Mouse (Mus musculus): Measurements from ENCODE around the gene Nmnat1. TPM values are rescaled to one million over a fixed set of nuclear protein-coding genes. Genes with fewer than 3 reads are reported as not detected.
"Not testable (repeated sequence)": the region's sequence is repeated elsewhere in the genome, so short reads cannot be mapped to it uniquely, and the experiment has no call there.

The Nmnat1 gene
- polyA plus RNA-seq, 1 experiment from 2014 or later = 15.0 TPM

DNA sequence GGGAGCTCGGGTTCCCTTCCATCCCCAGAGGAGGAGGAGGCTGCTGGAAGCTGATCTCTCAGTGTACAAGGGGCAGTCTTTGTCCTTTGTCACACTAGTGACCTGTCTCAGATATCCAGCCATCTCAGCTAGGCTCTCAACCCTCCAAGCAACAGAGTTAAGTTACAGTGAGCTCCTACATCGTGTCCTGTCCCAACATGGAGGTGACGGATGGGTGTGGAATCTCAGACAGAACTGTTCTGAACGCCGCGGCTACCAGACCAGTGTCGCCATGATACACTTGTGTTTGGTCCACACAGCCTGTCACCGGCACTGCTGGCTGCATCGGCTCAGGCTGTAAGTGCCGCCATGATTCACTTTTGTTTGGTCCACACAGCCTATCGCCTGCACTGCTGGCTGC, 7.9 kb downstream of the Nmnat1 start, which contains the start of gene Tmem274:
Tmem274 (plus strand) TSS at position 301 of the 400 bp plus-strand sequence.
- DNase-seq (ENCODE audit: low spot score) = no peak
- no peaks in the 10 kb centered on the region for H3K27me3 ChIP-seq (replicated peaks; ENCODE audit: low read depth, poor library complexity, severe bottlenecking)
- no peak within 1 kb of the TSS for H3K4me3 ChIP-seq
- peaks cover 29% of the 10 kb centered on the region for H3K36me3 ChIP-seq (replicated peaks)
- H3K9me3 ChIP-seq = no peaks in the 10 kb centered on the region; the same call in 1 of the 2 replicates
- 78% methylated on average over 11 of the region's 11 CpGs for WGBS
- no peaks in the 10 kb centered on the region for H3K4me1 ChIP-seq
- H3K27ac ChIP-seq (replicated peaks) = no peak within 1 kb of the TSS

DNA sequence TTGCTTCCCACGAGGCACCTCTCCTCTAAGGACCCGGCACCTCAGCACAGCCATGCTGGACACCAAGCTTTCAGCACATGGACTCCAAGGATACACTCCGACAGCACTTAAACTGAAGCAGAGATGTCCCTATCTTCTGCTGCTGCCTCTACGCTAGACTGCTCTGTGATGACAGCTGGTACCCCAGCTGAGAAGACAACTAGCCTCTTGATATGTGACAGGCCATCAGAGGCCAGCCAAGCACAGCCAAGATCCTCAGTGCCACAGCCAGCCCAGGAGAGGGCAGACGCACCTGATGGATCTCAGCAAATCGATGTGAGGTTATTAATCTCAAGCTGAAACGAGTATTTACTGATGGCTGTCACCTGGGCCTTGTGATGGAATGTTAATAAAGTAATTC, 9.9 kb downstream of the Nmnat1 start:
- H3K4me3 ChIP-seq = no peak overlapping the region
- no peaks in the 10 kb centered on the region for H3K27me3 ChIP-seq (replicated peaks; ENCODE audit: low read depth, poor library complexity, severe bottlenecking)
- 83% methylated on average over 7 of the region's 7 CpGs for WGBS
- DNase-seq (ENCODE audit: low spot score) = no peak
- no peaks in the 10 kb centered on the region for H3K4me1 ChIP-seq
- H3K27ac ChIP-seq (replicated peaks) = no peak overlapping the region
- H3K36me3 ChIP-seq (replicated peaks) = peaks cover 32% of the 10 kb centered on the region
- no peaks in the 10 kb centered on the region; the same call in 1 of the 2 replicates for H3K9me3 ChIP-seq

DNA sequence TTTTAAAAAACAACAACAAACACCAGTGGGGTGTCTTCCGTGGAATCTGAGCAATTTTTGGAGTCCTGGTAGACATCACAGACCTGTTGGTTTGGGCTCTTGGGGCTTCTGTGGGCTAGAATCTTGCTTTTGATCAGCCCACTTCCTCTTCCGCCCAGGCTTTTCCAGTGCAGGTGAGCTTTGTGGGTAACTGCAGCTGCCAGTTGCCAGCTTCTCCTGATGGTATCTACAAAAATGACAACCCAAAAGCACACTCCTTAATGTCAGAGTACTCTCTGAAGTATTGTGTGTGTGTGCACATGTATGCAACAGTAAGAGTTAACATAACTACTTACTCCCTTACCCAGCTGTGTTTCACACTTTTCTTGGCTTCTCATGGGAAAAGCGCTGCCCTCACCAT, 15.4 kb downstream of the Nmnat1 start:
- H3K36me3 ChIP-seq (replicated peaks) = peaks cover 55% of the 10 kb centered on the region
- WGBS = 95% methylated on average over 3 of the region's 3 CpGs
- H3K4me1 ChIP-seq = no peaks in the 10 kb centered on the region
- H3K4me3 ChIP-seq = no peak overlapping the region
- H3K27ac ChIP-seq (replicated peaks) = no peak overlapping the region
- no peaks in the 10 kb centered on the region for H3K27me3 ChIP-seq (replicated peaks; ENCODE audit: low read depth, poor library complexity, severe bottlenecking)
- no peaks in the 10 kb centered on the region; the same call in 1 of the 2 replicates for H3K9me3 ChIP-seq
- DNase-seq (ENCODE audit: low spot score) = no peak

DNA sequence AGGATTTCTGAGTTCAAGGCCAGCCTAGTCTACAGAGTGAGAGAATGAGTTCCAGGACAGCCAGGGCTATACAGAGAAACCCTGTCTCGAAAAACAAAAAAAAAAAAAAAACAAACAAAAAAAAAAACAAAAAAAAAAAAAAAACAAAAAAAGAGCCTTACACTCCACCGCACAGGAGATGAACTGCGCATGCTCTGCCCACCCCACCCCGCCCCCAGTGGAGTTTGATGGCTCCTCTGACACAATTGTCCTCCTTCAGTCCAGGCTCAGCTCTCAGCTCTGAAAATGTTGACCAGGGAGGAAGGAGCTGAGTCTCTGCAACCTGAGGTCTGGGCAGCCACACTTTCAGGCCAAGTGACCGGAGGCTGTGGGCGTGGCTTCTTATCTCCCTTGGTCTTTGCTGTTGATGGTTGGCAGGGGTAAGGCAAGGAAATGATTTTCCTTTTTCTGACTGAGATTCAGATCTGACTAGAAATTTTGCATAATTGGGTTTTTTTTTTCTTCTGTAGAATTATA, 21.5 kb downstream of the Nmnat1 start:
- Histone ChIP-seq H3K36me3 (replicated peaks) (peaks cover 14% of the 10 kb centered on the region), H3K27ac (replicated peaks) (no peak overlapping the region), H3K27me3 (replicated peaks; ENCODE audit: low read depth, poor library complexity, severe bottlenecking) (no peaks in the 10 kb centered on the region), H3K4me3 (no peak overlapping the region), H3K9me3 (no peaks in the 10 kb centered on the region), H3K4me1 (0 out of 2 replicates have a peak, but pooled peaks cover 2% of the 10 kb centered on the region)
- no peak for DNase-seq (ENCODE audit: low spot score)
- WGBS = 70% methylated on average over 6 of the region's 6 CpGs

DNA sequence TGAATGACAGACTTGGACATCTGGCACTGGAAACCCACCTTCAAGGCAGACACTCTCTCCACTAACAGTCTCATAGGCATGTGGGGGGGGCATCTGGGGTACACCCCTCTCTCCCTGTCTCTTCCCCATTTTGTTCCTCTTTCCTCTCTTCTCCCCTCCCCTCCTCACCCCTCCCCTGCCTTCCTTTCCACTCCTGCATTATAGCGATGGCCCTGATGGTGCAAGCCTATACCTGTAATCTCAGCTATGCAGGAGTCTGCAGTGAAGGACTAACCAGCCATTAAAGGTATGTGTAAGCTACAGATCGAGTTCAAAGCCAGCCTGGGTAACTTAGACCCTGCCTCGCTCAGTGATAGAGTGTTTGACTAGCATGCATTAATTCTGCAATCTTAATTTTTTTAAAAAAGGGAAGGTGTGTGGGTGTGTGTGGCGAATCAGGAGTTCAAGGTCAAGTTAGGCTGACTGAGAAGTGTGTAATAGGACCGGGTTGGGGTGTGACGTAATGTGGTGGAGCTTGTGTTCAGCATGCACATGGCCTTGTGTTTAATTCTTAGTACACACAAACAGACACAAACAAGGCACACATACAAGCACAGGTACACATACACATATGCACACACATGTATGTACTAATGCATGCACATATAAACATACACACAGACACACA, 22.6 kb downstream of the Nmnat1 start:
- Histone ChIP-seq H3K9me3 (no peaks in the 10 kb centered on the region), H3K27me3 (replicated peaks; ENCODE audit: low read depth, poor library complexity, severe bottlenecking) (no peaks in the 10 kb centered on the region), H3K4me3 (no peak overlapping the region), H3K36me3 (replicated peaks) (peaks cover 8% of the 10 kb centered on the region), H3K27ac (replicated peaks) (no peak overlapping the region), H3K4me1 (0 out of 2 replicates have a peak, but pooled peaks cover 2% of the 10 kb centered on the region)
- no peak for DNase-seq (ENCODE audit: low spot score)
- WGBS = 81% methylated on average over 6 of the region's 6 CpGs

DNA sequence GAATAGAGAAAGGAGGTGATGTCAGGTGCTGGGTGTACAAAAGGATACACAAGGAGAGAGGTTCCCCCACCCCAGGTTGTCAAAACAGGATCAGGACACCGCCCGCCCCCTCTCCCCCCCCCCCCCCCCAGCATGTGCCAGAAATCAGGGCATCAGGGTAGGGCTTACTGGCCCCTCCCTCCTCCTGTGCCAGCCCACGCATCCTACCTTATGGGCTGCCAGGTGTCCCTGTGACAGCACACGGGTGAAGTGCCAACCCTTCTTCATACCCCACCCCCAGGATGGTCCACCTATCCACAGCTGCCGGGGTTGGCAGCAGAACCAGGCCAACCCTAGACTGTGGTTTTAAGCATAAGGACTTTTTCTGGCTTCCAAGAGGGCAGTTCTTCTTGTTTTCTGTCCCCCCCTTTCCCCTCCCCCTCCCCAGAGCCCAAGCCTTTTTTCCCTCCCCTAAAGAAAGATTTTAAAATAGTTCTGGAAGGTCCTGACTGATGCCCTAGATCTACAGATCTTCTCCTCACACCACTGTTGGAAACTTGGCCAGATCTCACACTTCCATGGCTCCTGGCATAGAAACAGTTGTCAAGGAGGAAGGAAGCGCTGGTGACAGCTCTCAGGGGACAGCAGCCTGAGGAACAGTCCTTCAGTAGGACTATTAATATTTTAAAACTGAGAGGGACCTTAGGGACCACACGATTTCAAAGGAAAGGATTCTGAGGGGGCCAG, 23.3 kb downstream of the Nmnat1 start:
- peaks cover 8% of the 10 kb centered on the region; the same call in 1 of the 2 replicates for H3K36me3 ChIP-seq (replicated peaks)
- H3K27ac ChIP-seq (replicated peaks) = no peak overlapping the region
- 82% methylated on average over 7 of the region's 7 CpGs for WGBS
- DNase-seq (ENCODE audit: low spot score) = no peak
- no peaks in the 10 kb centered on the region for H3K27me3 ChIP-seq (replicated peaks; ENCODE audit: low read depth, poor library complexity, severe bottlenecking)
- H3K9me3 ChIP-seq = no peaks in the 10 kb centered on the region
- no peak overlapping the region for H3K4me3 ChIP-seq
- 0 out of 2 replicates have a peak, but pooled peaks cover 2% of the 10 kb centered on the region for H3K4me1 ChIP-seq

DNA sequence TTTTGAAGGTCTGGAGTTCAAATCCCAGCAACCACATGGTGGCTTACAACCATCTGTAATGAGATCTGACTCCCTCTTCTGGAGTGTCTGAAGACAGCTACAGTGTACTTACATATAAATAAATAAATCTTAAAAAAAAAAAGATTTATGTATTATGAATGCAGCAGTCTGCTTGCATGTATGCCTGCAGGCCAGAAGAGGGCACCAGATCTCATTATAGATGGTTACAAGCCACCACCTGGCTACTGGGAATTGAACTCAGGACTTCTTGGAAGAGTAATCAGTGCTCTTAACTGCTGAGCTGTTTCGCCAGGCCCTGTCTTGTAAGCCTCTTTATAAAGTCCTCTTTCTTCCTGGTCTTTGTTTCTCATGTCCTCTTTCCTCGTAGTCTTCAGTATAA, 24.5 kb downstream of the Nmnat1 start:
- H3K4me1 ChIP-seq; H3K9me3 ChIP-seq; H3K4me3 ChIP-seq; H3K27me3 ChIP-seq (replicated peaks; ENCODE audit: low read depth, poor library complexity, severe bottlenecking); DNase-seq (ENCODE audit: low spot score); H3K36me3 ChIP-seq (replicated peaks); H3K27ac ChIP-seq (replicated peaks): not testable (repeated sequence)
- WGBS = 95% methylated on average over 2 of the region's 2 CpGs

DNA sequence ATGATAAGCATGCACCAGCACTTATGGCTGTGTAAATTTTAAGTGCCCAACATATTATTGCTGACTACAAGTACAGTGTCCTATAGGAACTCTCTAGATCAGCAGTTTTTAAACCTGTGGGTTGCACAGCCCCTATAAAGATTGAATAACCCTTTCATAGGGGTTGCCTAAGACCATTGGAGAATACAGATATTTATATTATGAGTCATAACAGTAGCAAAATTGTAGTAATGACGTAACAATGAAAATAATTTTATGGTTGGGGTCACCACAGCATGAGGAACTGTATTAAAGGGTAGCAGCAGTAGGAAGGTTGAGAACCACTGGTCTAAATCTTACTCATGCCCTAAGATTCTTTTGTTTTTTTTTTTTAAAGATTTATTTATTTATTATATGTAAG, 25.6 kb downstream of the Nmnat1 start:
- H3K4me3 ChIP-seq = no peak overlapping the region
- no peak overlapping the region for H3K27ac ChIP-seq (replicated peaks)
- H3K9me3 ChIP-seq = no peaks in the 10 kb centered on the region
- no peaks in the 10 kb centered on the region for H3K27me3 ChIP-seq (replicated peaks; ENCODE audit: low read depth, poor library complexity, severe bottlenecking)
- WGBS = 75% methylated on average over 1 of the region's 1 CpGs
- H3K4me1 ChIP-seq = 0 out of 2 replicates have a peak, but pooled peaks cover 2% of the 10 kb centered on the region
- H3K36me3 ChIP-seq (replicated peaks) = no peaks in the 10 kb centered on the region
- DNase-seq (ENCODE audit: low spot score) = no peak

DNA sequence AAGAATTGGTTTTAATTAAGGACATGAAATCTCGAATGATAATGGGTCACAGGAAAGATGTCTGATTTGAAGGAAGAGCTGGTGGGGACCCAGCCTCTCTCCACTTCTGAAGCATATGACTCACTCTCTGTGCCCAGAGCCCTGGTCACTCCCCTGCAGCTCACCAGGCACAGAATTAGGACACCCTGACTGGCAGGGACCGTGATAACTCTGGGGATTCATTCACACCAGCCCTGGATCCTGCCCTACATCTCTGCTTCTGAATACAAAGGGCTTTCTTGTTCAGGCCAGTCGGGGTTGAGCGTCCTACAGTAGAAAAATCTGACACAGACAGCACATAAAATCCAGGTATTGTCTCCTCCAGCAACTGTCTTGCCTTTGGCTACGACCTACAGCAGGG, 26.5 kb downstream of the Nmnat1 start:
- Histone ChIP-seq H3K4me1 (0 out of 2 replicates have a peak, but pooled peaks cover under 1% of the 10 kb centered on the region), H3K27me3 (replicated peaks; ENCODE audit: low read depth, poor library complexity, severe bottlenecking) (no peaks in the 10 kb centered on the region), H3K36me3 (replicated peaks) (no peaks in the 10 kb centered on the region), H3K9me3 (no peaks in the 10 kb centered on the region), H3K27ac (replicated peaks) (no peak overlapping the region), H3K4me3 (no peak overlapping the region)
- no peak for DNase-seq (ENCODE audit: low spot score)
- WGBS = 48% methylated on average over 5 of the region's 5 CpGs

DNA sequence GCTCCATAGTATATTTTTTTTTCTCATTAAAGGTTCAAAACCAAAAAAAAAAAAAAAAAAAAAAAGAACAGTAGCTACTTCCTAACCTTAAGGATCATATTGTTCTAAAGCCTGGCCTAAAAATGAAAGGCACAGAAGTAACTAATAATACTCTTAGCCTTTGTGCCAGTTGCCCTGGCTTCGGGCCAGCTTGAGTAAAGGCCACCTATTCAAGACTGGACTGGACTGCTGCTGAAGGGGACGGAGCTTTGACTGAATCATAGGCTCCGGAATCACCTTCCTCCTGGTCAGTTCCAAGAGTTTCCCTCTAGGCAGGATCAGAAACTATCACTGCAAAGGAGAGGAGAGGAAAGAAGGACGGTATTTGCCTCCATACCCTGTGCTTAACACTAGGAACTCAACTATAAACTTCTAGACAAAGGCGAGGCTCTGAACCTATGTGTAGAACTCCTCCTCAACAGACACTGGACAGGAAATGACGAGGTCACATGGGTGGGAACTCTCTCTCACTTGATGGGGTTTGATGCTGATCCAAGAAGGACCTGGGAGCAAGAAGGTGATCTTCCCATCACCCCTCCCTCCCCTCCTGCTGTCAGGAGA, 27.1 kb downstream of the Nmnat1 start:
- Histone ChIP-seq H3K9me3 (no peaks in the 10 kb centered on the region), H3K27ac (replicated peaks) (no peak overlapping the region), H3K36me3 (replicated peaks) (no peaks in the 10 kb centered on the region), H3K4me1 (no peaks in the 10 kb centered on the region), H3K4me3 (no peak overlapping the region), H3K27me3 (replicated peaks; ENCODE audit: low read depth, poor library complexity, severe bottlenecking) (no peaks in the 10 kb centered on the region)
- DNase-seq (ENCODE audit: low spot score) = no peak
- WGBS = 82% methylated on average over 6 of the region's 6 CpGs

DNA sequence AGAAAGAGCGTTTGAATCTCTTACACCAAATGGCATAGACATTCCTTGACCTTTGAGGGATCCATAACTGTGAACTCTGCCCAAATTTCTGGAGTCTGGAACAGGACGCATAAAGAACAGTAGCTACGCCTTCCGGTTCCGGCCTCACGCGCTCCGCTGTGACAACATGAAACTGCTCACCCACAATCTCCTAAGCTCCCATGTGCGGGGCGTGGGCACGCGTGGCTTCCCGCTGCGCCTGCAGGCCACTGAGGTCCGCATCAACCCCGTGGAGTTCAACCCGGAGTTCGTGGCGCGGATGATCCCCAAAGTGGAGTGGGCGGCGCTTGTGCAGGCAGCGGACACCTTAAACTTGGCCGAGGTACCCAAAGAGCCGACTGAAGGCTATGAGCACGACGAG, 27.8 kb downstream of the Nmnat1 start:
- DNase-seq (ENCODE audit: low spot score) = not testable (repeated sequence)
- 86% methylated on average over 27 of the region's 27 CpGs for WGBS

DNA sequence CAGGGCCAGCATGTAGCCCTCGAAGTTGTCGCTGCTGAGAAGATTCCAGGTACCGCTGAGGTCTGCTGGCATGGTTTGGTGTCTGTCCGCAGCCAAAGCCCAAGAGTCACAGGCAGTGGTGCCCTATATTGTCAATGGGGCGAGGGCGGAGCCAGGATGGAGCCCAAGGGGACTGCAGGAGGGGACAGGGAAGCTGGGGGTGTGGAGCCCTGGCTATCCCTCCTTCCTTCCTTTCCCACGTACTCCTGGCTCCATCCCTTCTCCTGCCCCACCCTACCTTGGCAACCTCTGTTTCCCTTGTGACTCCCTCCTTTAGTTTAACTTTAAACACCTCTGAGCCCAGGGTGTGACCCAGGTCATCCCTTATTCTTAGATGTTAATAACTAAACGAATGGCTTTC, 30.1 kb downstream of the Nmnat1 start, which contains the start of gene Rbp7:
Rbp7 (minus strand) TSS at position 100 of the 400 bp plus-strand sequence.
- WGBS = 53% methylated on average over 8 of the region's 8 CpGs
- Histone ChIP-seq H3K27ac (replicated peaks) (no peak within 1 kb of the TSS), H3K9me3 (no peaks in the 10 kb centered on the region), H3K4me3 (no peak within 1 kb of the TSS), H3K4me1 (no peaks in the 10 kb centered on the region), H3K36me3 (replicated peaks) (no peaks in the 10 kb centered on the region), H3K27me3 (replicated peaks; ENCODE audit: low read depth, poor library complexity, severe bottlenecking) (no peaks in the 10 kb centered on the region)
- DNase-seq (ENCODE audit: low spot score) = no peak

More for the DNA sequence above, 27.8 kb downstream of the Nmnat1 start:
- H3K27ac ChIP-seq (replicated peaks); H3K4me1 ChIP-seq; H3K4me3 ChIP-seq; H3K27me3 ChIP-seq (replicated peaks; ENCODE audit: low read depth, poor library complexity, severe bottlenecking); H3K9me3 ChIP-seq; H3K36me3 ChIP-seq (replicated peaks): not testable (repeated sequence)

All from embryonic facial prominence, embryonic 10.5 days (tissue).